Mouse (Mus musculus): ENCODE results near the gene Morn1.

DNA sequence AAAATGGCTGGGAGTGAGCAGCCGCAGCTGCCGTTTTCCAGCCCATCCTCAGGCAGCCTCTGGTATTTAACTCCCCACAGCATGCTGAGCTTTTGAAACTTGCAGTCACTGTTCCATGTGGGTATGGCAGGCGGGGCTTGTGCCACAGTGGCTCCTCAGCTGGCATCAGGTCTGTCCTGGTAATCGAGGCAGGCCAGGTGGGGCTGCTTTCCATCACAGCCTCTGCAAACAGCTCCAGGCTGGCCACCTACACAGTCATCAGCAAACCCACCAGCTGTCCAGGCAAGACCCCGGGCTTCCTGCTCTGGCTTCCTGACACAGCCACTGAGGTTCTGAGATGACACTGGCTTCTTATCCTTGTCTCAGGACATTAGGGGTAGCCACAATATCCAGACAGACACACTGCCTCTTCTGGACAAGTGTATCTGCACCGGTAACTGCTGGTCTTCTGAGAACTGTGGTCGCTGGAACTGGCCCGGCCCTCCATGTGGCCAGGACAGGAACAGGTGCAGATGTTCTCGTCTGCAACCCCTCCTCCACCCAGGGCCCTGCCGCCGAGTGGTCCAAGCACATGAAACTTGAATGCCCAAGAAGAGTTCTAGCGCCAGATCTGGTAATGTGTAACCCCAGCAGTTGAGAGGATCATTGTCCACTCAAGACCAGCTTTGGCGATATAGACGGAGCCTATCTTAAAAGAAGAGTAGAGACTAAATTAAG lies 59.9 kb downstream of the Morn1 start:
- no peak for TF ChIP-seq CTCF (IDR thresholded peaks at IDR 0.05; ENCODE audit: insufficient read depth, low read length)
- TF ChIP-seq POLR2A (IDR thresholded peaks at IDR 0.05; ENCODE audit: borderline replicate concordance, extremely low read depth, low read depth, low read length), result no peak

All from lung, adult 2 months (tissue).